Mouse (Mus musculus) kidney, postnatal 36 days (tissue): ENCODE measurements at regions not wholly inside any gene's neighbourhood (a gene's known extent, or its start where the extent isn't known, plus 50 kb on each side); places are given as distances from the start of the nearest gene placed in this dataset.

Experiments used
- DNase-seq, 2 experiments: peaks; one replicate each; pipeline ENCODE4 v3.0.0; 2021 to 2022; ENCODE audit warnings: mixed read lengths in 2 of 2

DNA sequence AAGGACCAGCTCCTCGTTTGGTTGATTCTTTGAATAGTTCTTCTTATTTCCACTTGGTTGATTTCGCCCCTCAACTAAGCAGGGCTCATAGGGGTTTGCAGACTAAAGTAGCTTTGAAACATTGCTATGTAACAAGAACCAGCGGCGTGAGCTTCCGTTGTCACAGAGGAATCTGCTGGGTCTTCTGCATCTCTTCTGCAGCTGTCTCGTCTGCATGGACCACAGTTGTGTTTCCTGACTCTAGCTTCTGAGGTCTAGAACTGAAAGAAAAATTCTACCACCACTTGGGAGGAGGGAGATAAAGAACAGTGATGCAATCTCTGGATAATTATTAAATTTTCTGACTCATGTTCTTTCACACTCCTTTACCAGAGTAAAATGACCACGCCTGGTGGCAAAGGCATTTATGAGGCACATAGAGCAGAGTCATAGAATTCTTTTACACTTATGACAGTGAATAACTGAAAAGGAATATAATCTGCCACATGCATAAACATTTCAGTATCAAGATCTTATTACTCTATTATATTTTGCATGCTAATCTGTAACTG, 1340.9 kb downstream of the Slc22a22 start:
- no peak for DNase-seq

- DNase-seq = no peak
Observed at GRCm38 (mm10) chr15:56128029-56128428, 1349.4 kb downstream of the Slc22a22 start.

DNA sequence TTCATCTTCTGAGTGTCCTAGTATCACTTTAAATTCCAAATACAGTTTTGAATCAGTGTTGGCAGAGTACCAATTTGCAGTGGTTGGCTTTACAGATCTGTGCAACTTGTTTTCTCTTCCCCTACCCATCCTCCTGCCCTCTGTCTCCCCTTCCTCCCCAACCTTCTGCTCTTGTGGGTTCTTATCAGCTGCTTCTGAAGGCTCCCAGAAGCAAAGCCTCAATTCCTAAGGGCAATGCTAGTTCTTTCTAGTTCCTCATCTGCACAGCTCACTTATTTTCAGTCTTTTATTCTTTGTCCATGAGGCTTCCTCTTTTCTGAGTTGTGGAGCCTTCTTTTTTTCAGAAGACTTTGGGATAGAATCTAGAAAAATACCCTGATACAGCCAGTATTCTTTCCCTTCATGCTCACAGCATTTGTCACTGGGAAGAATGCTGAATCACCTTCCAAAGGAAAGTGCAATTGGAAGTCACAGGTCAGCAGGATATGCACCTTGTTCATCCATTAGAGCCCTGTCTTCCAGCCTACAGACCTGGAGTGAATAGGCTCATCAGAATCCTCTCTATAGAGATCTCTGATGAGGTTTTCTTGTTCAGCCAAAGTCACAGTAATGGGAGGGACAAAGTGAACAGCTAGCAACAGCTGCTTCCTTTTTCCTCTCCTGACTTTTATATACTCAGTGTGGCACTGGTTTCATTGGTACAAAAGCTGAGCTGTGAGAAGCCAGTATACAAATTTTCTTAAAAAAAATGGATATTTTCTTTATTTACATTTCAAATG, 1357.9 kb downstream of the Slc22a22 start:
- no peak for DNase-seq

DNA sequence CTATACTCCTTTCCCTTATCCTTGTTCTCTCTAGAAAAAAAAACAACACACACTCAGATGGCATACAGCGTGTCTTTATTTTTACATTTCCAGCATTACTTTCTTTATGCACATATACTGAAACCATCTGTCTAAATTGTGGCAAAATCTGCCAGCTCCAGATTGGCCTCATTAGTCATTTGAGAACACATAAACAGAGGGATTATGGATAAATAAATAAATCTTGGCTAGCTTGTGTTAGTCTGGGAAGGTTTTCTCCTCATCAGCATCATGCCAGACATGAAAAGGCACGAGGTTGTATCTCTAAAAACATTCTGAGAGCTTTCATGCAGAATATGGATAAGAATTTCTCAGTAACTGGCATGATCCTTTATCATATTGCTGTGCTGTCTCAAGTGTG, 1369.1 kb downstream of the Slc22a22 start:
- no peak for DNase-seq

GRCm38 (mm10) chr15:56107719-56108118, 1369.7 kb downstream of the Slc22a22 start:
- no peak for DNase-seq

- no peak for DNase-seq
Observed at GRCm38 (mm10) chr15:56100133-56100735, 1377.2 kb downstream of the Slc22a22 start.

GRCm38 (mm10) chr15:56077838-56078567, 1399.4 kb downstream of the Slc22a22 start:
- peak; percentile 5 to 16 for DNase-seq

DNA sequence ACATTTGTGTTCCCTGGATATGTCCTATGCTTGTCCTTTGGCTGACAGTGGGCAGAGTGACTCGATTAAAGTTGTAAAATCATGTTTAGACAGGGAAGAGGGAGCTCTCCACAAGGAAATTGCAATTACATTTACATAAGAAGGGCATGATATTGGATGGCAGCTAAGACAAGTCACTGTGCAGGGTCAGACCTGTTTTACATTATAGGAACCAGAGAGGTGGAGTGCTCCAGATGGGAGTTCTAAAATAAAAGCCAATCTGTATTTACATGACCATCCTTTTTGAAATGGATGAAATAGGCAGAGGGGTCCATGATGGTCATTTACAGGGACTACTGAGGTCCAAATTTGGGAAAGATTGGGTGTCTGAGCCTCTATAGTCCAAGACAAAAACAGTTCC, 1400.3 kb downstream of the Slc22a22 start:
- no peak for DNase-seq

DNA sequence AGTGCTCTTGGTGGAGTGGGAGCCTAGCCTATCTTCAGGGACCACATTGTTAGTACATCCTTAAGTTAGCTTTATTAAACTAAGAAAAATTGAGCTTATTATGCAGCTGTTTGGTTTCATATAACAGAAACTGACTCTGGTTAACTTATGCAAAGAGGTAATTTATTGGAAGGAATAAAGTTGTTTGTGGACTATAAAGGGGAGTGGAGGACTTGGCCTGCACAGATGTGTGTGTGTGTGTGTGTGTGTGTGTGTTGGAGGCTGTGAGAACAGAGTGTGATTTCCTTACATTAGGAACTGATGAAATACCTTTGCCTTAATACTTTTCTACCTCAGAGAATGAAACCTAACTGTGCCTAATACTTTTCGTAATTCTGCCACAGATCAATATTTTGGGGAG, 1400.7 kb downstream of the Slc22a22 start:
- no peak for DNase-seq

- peak; percentile 4 to 24 for DNase-seq
Observed at GRCm38 (mm10) chr15:56069511-56069910, 1407.9 kb downstream of the Slc22a22 start.

GRCm38 (mm10) chr15:56067214-56067613, 1410.2 kb downstream of the Slc22a22 start:
- no peak for DNase-seq

DNA sequence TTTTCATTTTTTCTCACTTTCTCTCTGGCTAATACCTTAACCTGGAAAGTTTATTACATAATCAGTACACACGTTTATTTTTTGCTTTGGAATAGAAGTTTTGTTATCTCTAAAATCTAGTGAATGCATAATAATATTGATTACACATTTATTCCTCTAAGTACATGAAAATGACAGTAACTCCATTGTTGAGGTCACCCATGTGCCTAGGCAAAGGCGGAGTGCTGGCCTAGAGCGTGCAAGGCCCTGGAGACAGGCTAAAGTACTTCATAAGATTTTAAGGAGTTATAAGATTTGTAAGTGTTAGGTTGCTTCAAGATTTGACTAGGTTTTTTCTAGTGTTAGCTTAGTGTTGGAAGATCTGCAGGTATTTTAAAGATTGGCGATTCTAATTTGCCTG, 1410.9 kb downstream of the Slc22a22 start:
- no peak for DNase-seq

GRCm38 (mm10) chr15:56065872-56066534, 1411.4 kb downstream of the Slc22a22 start:
- peak in 1 of 2 experiments; percentile 49 for DNase-seq

- peak in 1 of 2 experiments; percentile 33 for DNase-seq
Observed at GRCm38 (mm10) chr15:56062576-56062975, 1414.8 kb downstream of the Slc22a22 start.

DNA sequence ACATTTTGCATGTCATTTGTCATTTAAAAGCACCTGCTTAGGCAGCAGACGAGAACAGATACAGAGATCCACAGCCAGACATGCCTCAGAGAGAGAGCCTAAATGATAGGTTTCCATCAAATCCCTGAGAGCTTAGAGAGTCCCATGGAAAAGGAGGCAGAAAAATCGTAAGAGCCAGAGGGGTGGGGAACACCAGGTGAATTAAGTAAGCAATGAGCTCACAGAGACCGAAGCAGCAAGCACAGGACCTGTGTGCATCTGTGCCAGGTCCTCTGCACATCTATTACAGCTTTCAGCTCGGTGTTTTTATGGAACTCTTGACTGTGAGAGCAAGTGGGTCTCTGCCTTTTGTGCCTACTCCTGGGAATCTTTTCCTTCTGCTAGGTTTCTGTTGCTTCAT, 1416.1 kb downstream of the Slc22a22 start:
- DNase-seq = no peak

DNA sequence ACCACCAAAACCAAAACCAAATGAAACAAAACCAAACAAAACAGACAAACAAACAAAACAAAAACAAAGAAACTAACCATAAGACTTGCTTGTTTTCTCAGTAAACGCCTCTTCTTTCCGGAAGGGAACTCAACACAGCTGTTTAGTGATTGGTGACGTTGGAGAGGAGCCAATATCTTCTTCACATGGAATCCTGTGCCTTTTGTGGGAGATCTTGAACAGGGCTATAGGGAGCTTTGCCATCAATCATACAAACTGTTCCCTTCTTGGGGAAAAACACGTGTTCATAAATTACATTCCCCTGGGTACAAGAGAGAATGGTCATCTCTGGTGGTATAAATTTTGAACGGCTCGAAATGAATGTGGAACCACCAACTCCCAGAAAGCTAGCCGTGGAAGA, 1426.7 kb downstream of the Slc22a22 start:
- no peak for DNase-seq

- DNase-seq = no peak
Observed at GRCm38 (mm10) chr15:56047832-56048231, 1429.6 kb downstream of the Slc22a22 start.

DNA sequence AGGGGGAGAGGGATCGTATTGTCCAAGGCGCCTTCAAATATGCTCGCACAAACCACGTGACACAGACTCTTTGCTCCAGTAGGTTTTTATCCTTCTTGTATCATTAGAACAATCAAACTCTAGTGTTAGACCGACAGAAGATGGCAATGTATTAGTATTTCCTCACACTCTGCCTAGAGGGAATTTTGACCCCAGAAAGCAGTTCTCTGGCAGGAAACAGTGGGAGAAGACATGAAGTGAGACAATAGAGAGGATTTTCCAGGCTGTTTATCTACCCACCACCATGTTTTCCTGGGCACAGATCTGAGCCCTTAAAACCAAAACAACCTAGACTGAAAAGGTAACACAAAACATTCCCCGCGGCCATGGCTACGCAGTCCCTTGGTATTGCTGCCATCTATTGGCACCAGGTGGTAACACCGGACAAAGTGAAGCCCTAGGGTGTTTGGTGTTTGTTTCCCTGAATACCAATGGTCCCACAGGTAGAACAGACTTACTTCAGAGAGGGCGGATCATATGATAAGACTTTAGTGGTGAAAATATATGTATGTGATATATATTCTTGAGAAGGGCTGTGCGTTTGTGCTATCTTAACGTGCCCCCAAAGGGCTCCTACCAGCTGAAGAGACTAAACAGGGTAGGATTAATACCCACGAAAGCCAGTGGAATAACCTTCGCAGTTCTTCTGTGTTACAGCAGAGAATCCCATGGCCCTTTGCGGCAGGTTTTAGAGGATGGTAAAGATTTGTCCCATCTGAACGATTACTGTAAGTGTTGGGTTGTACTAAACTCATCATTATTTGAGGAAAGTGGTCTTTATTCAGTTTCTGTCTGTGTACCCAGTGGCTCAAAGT, 1430.5 kb downstream of the Slc22a22 start:
- peak; percentile 67 to 86 for DNase-seq

DNA sequence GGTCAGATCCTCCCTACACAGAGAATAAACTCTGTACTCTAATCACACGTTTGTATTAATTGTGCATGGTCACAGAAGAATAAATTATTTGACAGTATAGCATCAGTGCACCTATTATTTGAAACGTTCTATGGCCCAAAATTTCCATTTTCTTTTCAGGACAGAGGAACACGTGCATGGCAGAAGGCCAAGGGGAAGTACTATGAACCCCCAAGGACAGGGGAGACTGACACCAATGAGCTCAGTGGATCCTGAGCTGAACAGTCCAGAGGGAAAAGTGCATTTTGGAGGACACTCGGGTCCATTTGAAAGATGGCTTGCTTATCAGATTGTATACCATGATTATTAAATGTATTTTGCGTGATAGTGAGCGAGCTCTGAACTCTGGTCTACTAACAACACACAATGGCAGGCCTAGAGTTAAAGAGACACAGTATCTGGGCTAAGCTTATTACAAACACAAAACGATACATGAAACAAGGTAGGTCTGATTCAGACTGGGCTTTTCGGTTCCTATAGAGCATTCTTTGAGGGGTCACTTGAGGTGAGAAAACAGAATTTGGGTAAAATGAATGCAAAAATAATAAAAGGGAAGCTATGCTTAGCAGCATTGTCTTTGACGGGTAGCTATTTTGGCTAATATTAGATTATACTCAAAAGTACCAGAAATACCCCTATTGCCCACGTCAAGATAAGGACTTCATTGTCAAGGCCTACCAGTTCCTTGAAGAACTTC, 1431.7 kb downstream of the Slc22a22 start:
- no peak for DNase-seq

- DNase-seq = no peak
Observed at GRCm38 (mm10) chr15:56043282-56043681, 1434.1 kb downstream of the Slc22a22 start.

DNA sequence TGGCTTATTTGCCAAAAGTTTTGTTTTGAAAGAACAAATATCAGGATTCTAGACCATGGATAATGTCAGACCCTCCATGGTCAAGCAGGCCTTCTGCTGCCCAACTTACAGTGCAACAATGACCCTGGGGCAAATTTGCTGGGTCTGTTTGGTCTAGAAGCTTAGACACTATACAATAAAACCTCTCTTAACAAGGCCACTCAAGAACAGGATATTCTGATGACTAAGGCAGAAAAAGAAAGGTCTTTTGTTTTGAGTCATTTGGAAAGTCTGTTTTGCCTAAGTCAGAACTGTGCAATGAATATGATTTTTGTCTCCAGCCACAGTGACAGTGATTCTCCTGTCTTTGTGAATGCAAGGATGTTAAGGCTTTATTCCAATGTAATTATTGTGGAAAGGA, 1435.0 kb downstream of the Slc22a22 start:
- DNase-seq = no peak
